Mouse (Mus musculus): ENCODE results near the gene Cercam. TPM values are rescaled to one million over a fixed set of nuclear protein-coding genes. Genes with fewer than 3 reads are reported as not detected.

Gene Cercam
- polyA plus RNA-seq (2012; fragmentation: generic; extraction: Trizol) = 10.8 TPM

- no peaks in the 10 kb centered on the region for H3K79me2 ChIP-seq (ENCODE audit: control insufficient read depth, insufficient read depth)
- H3ac ChIP-seq (ENCODE audit: control insufficient read depth, insufficient read length) = peak within 1 kb of the TSS; percentile 6
- H3K27me3 ChIP-seq (ENCODE audit: control insufficient read depth, insufficient read depth, insufficient read length) = no peaks in the 10 kb centered on the region
- TF ChIP-seq MAX (IDR thresholded peaks at IDR 0.05; ENCODE audit: low read depth) = no peak
- TF ChIP-seq CEBPB (IDR thresholded peaks at IDR 0.05; ENCODE audit: insufficient read depth, poor library complexity, severe bottlenecking) = no peak
- TF ChIP-seq TCF12 (IDR thresholded peaks at IDR 0.05; ENCODE audit: insufficient read depth, poor library complexity, severe bottlenecking) = no peak
- no peak for TF ChIP-seq SRF (IDR thresholded peaks at IDR 0.05; ENCODE audit: control insufficient read depth, insufficient read length, low read depth)
- no peak for TF ChIP-seq USF1 (IDR thresholded peaks at IDR 0.05; ENCODE audit: low read depth)
- peak in 1 of 3 experiments; percentile 8 for TF ChIP-seq MYOD1 (IDR thresholded peaks at IDR 0.05; ENCODE audit: control insufficient read depth in 1 of 3, insufficient read length in 2 of 3, low read depth in 2 of 3)
- peak; percentile 45 for TF ChIP-seq POLR2AphosphoS2 (IDR thresholded peaks at IDR 0.05; ENCODE audit: insufficient read length, low read depth)
- TF ChIP-seq POLR2A (IDR thresholded peaks at IDR 0.05; ENCODE audit: insufficient read length, low read depth) = peak; percentile 74
- TF ChIP-seq REST (IDR thresholded peaks at IDR 0.05; ENCODE audit: insufficient read depth, insufficient read length) = no peak
- TF ChIP-seq E2F4 (IDR thresholded peaks at IDR 0.05; ENCODE audit: insufficient read depth) = peak; percentile 43
- no peak for TF ChIP-seq TCF3 (IDR thresholded peaks at IDR 0.05; ENCODE audit: insufficient read length, low read depth)
- peak in 1 of 3 experiments; percentile 2 for TF ChIP-seq MYOG (IDR thresholded peaks at IDR 0.05; ENCODE audit: control insufficient read depth in 1 of 3, insufficient read depth in 1 of 3, insufficient read length in 2 of 3, low read depth in 2 of 3)
- peak within 1 kb of the TSS; percentile 96 for H3K4me2 ChIP-seq (ENCODE audit: low read depth)
- peak within 1 kb of the TSS; percentile 37 for H3K4me3 ChIP-seq
- no peaks in the 10 kb centered on the region for H3K36me3 ChIP-seq (ENCODE audit: control insufficient read depth, insufficient read depth)
Observed at GRCm38 (mm10) chr2:29868949-29869645, at the start of gene Cercam. TSS of gene Cercam (plus strand) at chr2:29869164.

GRCm38 (mm10) chr2:29819363-29819762 lies 49.6 kb upstream of the Cercam start:
- TF ChIP-seq TCF12 (IDR thresholded peaks at IDR 0.05; ENCODE audit: insufficient read depth, poor library complexity, severe bottlenecking) = no peak
- no peak for TF ChIP-seq POLR2A (IDR thresholded peaks at IDR 0.05; ENCODE audit: insufficient read length, low read depth)
- TF ChIP-seq POLR2AphosphoS2 (IDR thresholded peaks at IDR 0.05; ENCODE audit: insufficient read length, low read depth) = no peak
- TF ChIP-seq CEBPB (IDR thresholded peaks at IDR 0.05; ENCODE audit: insufficient read depth, poor library complexity, severe bottlenecking) = no peak
- TF ChIP-seq TCF3 (IDR thresholded peaks at IDR 0.05; ENCODE audit: insufficient read length, low read depth) = no peak
- TF ChIP-seq MYOG (IDR thresholded peaks at IDR 0.05; ENCODE audit: control insufficient read depth in 1 of 3, insufficient read depth in 1 of 3, insufficient read length in 2 of 3, low read depth in 2 of 3) = no peak
- no peak for TF ChIP-seq USF1 (IDR thresholded peaks at IDR 0.05; ENCODE audit: low read depth)
- TF ChIP-seq SRF (IDR thresholded peaks at IDR 0.05; ENCODE audit: control insufficient read depth, insufficient read length, low read depth) = no peak
- Histone ChIP-seq H3K4me2 (ENCODE audit: low read depth) (no peak overlapping the region), H3K27me3 (ENCODE audit: control insufficient read depth, insufficient read depth, insufficient read length) (no peaks in the 10 kb centered on the region)

GRCm38 (mm10) chr2:29820025-29820817 lies 48.7 kb upstream of the Cercam start, which contains the start of gene Urm1:
TSS of gene Urm1 (plus strand) at chr2:29820075.
- Histone ChIP-seq H3K4me2 (ENCODE audit: low read depth) (peak within 1 kb of the TSS; percentile 69), H3K27me3 (ENCODE audit: control insufficient read depth, insufficient read depth, insufficient read length) (no peaks in the 10 kb centered on the region), H3K79me2 (ENCODE audit: control insufficient read depth, insufficient read depth) (no peaks in the 10 kb centered on the region), H3ac (ENCODE audit: control insufficient read depth, insufficient read length) (no peak within 1 kb of the TSS), H3K36me3 (ENCODE audit: control insufficient read depth, insufficient read depth) (no peaks in the 10 kb centered on the region), H3K4me3 (no peak within 1 kb of the TSS)
- TF ChIP-seq MAX (IDR thresholded peaks at IDR 0.05; ENCODE audit: low read depth) (no peak), POLR2A (IDR thresholded peaks at IDR 0.05; ENCODE audit: insufficient read length, low read depth) (no peak), MYOD1 (IDR thresholded peaks at IDR 0.05; ENCODE audit: control insufficient read depth in 1 of 3, insufficient read length in 2 of 3, low read depth in 2 of 3) (no peak), E2F4 (IDR thresholded peaks at IDR 0.05; ENCODE audit: insufficient read depth) (no peak), CEBPB (IDR thresholded peaks at IDR 0.05; ENCODE audit: insufficient read depth, poor library complexity, severe bottlenecking) (no peak), SRF (IDR thresholded peaks at IDR 0.05; ENCODE audit: control insufficient read depth, insufficient read length, low read depth) (no peak), USF1 (IDR thresholded peaks at IDR 0.05; ENCODE audit: low read depth) (no peak), TCF12 (IDR thresholded peaks at IDR 0.05; ENCODE audit: insufficient read depth, poor library complexity, severe bottlenecking) (no peak), MYOG (IDR thresholded peaks at IDR 0.05; ENCODE audit: control insufficient read depth in 1 of 3, insufficient read depth in 1 of 3, insufficient read length in 2 of 3, low read depth in 2 of 3) (no peak), TCF3 (IDR thresholded peaks at IDR 0.05; ENCODE audit: insufficient read length, low read depth) (no peak), REST (IDR thresholded peaks at IDR 0.05; ENCODE audit: insufficient read depth, insufficient read length) (no peak), POLR2AphosphoS2 (IDR thresholded peaks at IDR 0.05; ENCODE audit: insufficient read length, low read depth) (no peak)

More at GRCm38 (mm10) chr2:29819363-29819762, 49.6 kb upstream of the Cercam start:
- Histone ChIP-seq H3ac (ENCODE audit: control insufficient read depth, insufficient read length) (no peak overlapping the region), H3K79me2 (ENCODE audit: control insufficient read depth, insufficient read depth) (no peaks in the 10 kb centered on the region), H3K36me3 (ENCODE audit: control insufficient read depth, insufficient read depth) (no peaks in the 10 kb centered on the region), H3K4me3 (no peak overlapping the region)

- Histone ChIP-seq H3K4me2 (ENCODE audit: low read depth) (peak overlapping the region; percentile 95), H3K79me2 (ENCODE audit: control insufficient read depth, insufficient read depth) (peaks cover 36% of the 10 kb centered on the region), H3K27me3 (ENCODE audit: control insufficient read depth, insufficient read depth, insufficient read length) (no peaks in the 10 kb centered on the region), H3ac (ENCODE audit: control insufficient read depth, insufficient read length) (peak overlapping the region; percentile 21), H3K4me3 (peak overlapping the region; percentile 98), H3K36me3 (ENCODE audit: control insufficient read depth, insufficient read depth) (no peaks in the 10 kb centered on the region)
- TF ChIP-seq MYOG (IDR thresholded peaks at IDR 0.05; ENCODE audit: control insufficient read depth in 1 of 3, insufficient read depth in 1 of 3, insufficient read length in 2 of 3, low read depth in 2 of 3) = no peak
- no peak for TF ChIP-seq CEBPB (IDR thresholded peaks at IDR 0.05; ENCODE audit: insufficient read depth, poor library complexity, severe bottlenecking)
- no peak for TF ChIP-seq POLR2AphosphoS2 (IDR thresholded peaks at IDR 0.05; ENCODE audit: insufficient read length, low read depth)
- no peak for TF ChIP-seq E2F4 (IDR thresholded peaks at IDR 0.05; ENCODE audit: insufficient read depth)
- no peak for TF ChIP-seq POLR2A (IDR thresholded peaks at IDR 0.05; ENCODE audit: insufficient read length, low read depth)
Observed at GRCm38 (mm10) chr2:29826318-29826925, 42.5 kb upstream of the Cercam start.

All from myocyte (in vitro differentiated cells).